Mouse (Mus musculus): ENCODE measurements around the gene Dnajc11. TPM values are rescaled to one million over a fixed set of nuclear protein-coding genes. Genes with fewer than 3 reads are reported as not detected.

The Dnajc11 gene
- polyA plus RNA-seq, 1 experiment from 2014 or later = 62.4 TPM

DNA sequence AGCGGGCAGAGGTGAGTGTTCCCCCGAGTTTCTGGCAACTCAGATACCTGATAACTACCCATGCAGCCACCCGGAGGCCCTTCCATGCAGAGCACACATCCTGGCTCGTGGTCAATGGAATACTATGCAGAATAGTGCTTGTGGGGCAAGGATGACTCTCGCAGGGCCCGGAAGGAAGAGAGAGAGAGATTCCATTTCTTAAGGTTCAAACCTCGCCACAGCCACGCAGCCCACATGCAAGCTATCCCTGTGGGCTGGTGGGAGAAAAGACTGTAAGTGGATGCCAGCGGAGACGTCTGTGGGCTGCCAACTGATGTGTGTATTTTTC lies 54.5 kb downstream of the Dnajc11 start:
- peak overlapping the region; percentile 86 for H3K27ac ChIP-seq (ENCODE audit: low read length)
- H3K27me3 ChIP-seq (ENCODE audit: control insufficient read depth, insufficient read depth, low read length) = no peaks in the 10 kb centered on the region
- WGBS = 22% methylated on average over 10 of the region's 10 CpGs
- H3K36me3 ChIP-seq (ENCODE audit: control insufficient read depth, insufficient read depth, low read length) = peaks cover 15% of the 10 kb centered on the region
- peaks cover 23% of the 10 kb centered on the region for H3K4me1 ChIP-seq (ENCODE audit: control insufficient read depth, insufficient read depth, low read length)
- H3K9ac ChIP-seq (ENCODE audit: low read length) = peak overlapping the region; percentile 94
- ATAC-seq (ENCODE audit: insufficient read depth, low FRiP score) = no peak
- H3K9me3 ChIP-seq (replicated peaks; ENCODE audit: control insufficient read depth, low read length) = no peaks in the 10 kb centered on the region
- peak overlapping the region; percentile 84 for H3K4me3 ChIP-seq (replicated peaks; ENCODE audit: low read length)
- H3K4me2 ChIP-seq (ENCODE audit: low read depth, low read length) = peak overlapping the region; percentile 67

DNA sequence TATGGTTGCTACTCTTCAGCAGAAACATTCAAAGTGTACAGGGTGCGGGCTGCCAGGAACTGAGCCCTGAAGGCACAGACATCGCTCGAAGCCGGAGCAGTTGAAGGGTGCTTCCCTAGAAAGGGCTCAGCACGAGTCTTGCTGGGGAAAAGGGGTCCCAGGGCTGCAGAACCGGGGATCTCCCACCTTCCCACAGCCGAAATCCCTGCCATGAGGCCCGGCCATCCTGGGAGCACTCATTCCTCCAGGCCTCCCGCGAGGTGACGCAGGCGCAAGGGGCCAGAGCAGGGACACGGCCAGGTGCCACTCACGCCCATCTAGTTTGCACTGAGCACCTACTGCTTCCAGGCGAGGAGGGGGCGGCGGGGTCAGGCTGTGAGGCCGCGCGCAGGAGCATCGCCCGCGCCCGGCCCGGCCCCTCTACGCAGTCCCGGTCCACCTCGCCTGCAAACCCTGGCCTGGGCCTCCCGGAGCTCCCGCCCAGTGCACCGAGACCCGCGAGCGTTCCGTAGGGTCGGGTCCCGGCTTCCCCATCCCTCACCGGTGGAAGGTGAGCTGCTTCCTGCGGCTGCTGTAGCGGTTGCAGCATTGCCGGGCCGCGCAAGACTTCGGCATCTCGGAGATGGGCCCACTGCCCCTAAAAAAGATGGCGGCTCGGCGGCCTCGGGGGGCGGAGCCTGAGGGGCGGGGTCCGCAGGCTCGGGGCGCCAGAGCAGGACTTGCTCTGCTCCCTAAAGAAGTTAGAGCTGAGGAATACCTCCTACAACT lies 55.0 kb downstream of the Dnajc11 start, which contains the start of gene Thap3:
TSS of gene Thap3 (minus strand) at position 656 of the 768 bp plus-strand sequence.
- H3K4me1 ChIP-seq (ENCODE audit: control insufficient read depth, insufficient read depth, low read length) = peaks cover 26% of the 10 kb centered on the region
- ATAC-seq (ENCODE audit: insufficient read depth, low FRiP score) = peak; percentile 82
- peak within 1 kb of the TSS; percentile 94 for H3K9ac ChIP-seq (ENCODE audit: low read length)
- H3K27ac ChIP-seq (ENCODE audit: low read length) = peak within 1 kb of the TSS; percentile 86
- peak within 1 kb of the TSS; percentile 84 for H3K4me3 ChIP-seq (replicated peaks; ENCODE audit: low read length)
- WGBS = under 1% methylated on average over 54 of the region's 54 CpGs
- H3K9me3 ChIP-seq (replicated peaks; ENCODE audit: control insufficient read depth, low read length) = no peaks in the 10 kb centered on the region
- H3K27me3 ChIP-seq (ENCODE audit: control insufficient read depth, insufficient read depth, low read length) = no peaks in the 10 kb centered on the region
- H3K36me3 ChIP-seq (ENCODE audit: control insufficient read depth, insufficient read depth, low read length) = peaks cover 15% of the 10 kb centered on the region; the same call in 1 of the 2 replicates
- H3K4me2 ChIP-seq (ENCODE audit: low read depth, low read length) = peak within 1 kb of the TSS; percentile 67

DNA sequence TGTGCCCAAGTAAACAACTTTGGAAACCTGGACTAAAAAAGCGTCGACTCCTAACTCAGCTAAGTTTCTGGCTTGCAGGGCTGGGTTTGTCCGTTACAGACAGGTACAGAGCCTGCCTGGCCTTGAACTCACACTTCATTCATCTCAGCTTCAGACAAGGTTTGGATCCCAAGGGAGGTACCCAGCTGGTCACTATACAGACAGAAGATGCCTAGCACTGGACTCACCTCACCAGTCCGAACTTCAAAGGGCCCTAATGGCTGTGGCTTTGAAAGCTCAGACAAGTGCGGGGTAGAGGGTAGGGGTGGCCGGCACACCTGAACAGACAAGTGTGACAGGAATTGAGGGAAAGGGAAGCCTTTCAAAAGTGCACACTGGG lies 55.6 kb downstream of the Dnajc11 start:
- Histone ChIP-seq H3K27me3 (ENCODE audit: control insufficient read depth, insufficient read depth, low read length) (no peaks in the 10 kb centered on the region), H3K27ac (ENCODE audit: low read length) (peak overlapping the region; percentile 86), H3K36me3 (ENCODE audit: control insufficient read depth, insufficient read depth, low read length) (peaks cover 15% of the 10 kb centered on the region; the same call in 1 of the 2 replicates), H3K4me2 (ENCODE audit: low read depth, low read length) (peak overlapping the region; percentile 67), H3K9me3 (replicated peaks; ENCODE audit: control insufficient read depth, low read length) (no peaks in the 10 kb centered on the region), H3K4me3 (replicated peaks; ENCODE audit: low read length) (peak overlapping the region; percentile 84), H3K4me1 (ENCODE audit: control insufficient read depth, insufficient read depth, low read length) (peaks cover 32% of the 10 kb centered on the region), H3K9ac (ENCODE audit: low read length) (peak overlapping the region; percentile 94; the same call in 1 of the 2 replicates)
- 27% methylated on average over 6 of the region's 6 CpGs for WGBS
- ATAC-seq (ENCODE audit: insufficient read depth, low FRiP score) = no peak; the same call in 1 of the 2 replicates

DNA sequence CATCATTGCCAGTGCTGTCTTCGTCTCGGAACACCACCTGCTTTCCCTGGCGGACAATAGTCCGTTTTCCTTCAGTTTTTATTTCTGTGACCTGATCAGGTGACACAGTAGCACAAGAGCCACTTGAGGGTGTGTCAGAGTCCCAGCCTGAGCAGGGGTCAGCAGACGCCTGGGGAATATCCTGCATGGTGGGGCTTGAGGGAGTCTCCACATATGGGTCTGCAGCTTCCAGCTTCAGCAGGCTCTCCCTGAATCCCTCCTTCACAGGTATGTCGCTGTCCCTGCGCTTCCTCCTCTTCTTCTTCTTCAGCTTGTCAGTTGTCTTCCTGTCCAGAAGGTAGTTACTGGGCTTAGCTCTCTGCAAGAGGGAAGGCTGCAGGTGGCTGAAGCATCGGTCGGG lies 58.6 kb downstream of the Dnajc11 start:
- ATAC-seq (ENCODE audit: insufficient read depth, low FRiP score) = no peak
- no peaks in the 10 kb centered on the region for H3K9me3 ChIP-seq (replicated peaks; ENCODE audit: control insufficient read depth, low read length)
- H3K27me3 ChIP-seq (ENCODE audit: control insufficient read depth, insufficient read depth, low read length) = no peaks in the 10 kb centered on the region
- no peak overlapping the region for H3K27ac ChIP-seq (ENCODE audit: low read length)
- H3K4me2 ChIP-seq (ENCODE audit: low read depth, low read length) = no peak overlapping the region
- WGBS = 86% methylated on average over 9 of the region's 9 CpGs
- H3K36me3 ChIP-seq (ENCODE audit: control insufficient read depth, insufficient read depth, low read length) = peaks cover 15% of the 10 kb centered on the region; the same call in 1 of the 2 replicates
- no peak overlapping the region for H3K4me3 ChIP-seq (replicated peaks; ENCODE audit: low read length)
- peaks cover 26% of the 10 kb centered on the region for H3K4me1 ChIP-seq (ENCODE audit: control insufficient read depth, insufficient read depth, low read length)
- no peak overlapping the region for H3K9ac ChIP-seq (ENCODE audit: low read length)

DNA sequence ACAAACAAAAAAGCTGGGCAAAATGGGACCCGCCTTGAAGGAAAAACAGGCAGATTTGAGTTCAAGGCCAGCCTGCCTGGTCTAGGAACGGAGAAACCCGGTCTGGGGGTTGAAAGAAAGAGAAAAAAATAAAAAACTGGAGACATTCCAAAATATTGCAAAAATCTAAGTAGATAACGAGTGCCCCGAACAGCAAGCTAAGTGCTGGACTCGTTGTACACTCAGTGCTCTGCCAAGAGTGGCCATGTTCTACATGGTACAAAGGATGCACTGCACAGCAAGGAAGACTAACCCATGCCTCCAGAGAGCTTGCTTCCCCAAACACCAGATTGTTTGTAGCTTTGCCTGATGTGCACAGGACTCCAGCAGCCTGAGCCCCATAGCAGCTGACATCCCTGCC lies 59.5 kb downstream of the Dnajc11 start:
- no peak overlapping the region for H3K4me2 ChIP-seq (ENCODE audit: low read depth, low read length)
- H3K27ac ChIP-seq (ENCODE audit: low read length) = no peak overlapping the region
- no peak overlapping the region for H3K4me3 ChIP-seq (replicated peaks; ENCODE audit: low read length)
- no peaks in the 10 kb centered on the region for H3K9me3 ChIP-seq (replicated peaks; ENCODE audit: control insufficient read depth, low read length)
- WGBS = 70% methylated on average over 6 of the region's 6 CpGs
- H3K36me3 ChIP-seq (ENCODE audit: control insufficient read depth, insufficient read depth, low read length) = peaks cover 15% of the 10 kb centered on the region; the same call in 1 of the 2 replicates
- no peak for ATAC-seq (ENCODE audit: insufficient read depth, low FRiP score)
- no peak overlapping the region for H3K9ac ChIP-seq (ENCODE audit: low read length)
- peaks cover 25% of the 10 kb centered on the region for H3K4me1 ChIP-seq (ENCODE audit: control insufficient read depth, insufficient read depth, low read length)
- no peaks in the 10 kb centered on the region for H3K27me3 ChIP-seq (ENCODE audit: control insufficient read depth, insufficient read depth, low read length)

DNA sequence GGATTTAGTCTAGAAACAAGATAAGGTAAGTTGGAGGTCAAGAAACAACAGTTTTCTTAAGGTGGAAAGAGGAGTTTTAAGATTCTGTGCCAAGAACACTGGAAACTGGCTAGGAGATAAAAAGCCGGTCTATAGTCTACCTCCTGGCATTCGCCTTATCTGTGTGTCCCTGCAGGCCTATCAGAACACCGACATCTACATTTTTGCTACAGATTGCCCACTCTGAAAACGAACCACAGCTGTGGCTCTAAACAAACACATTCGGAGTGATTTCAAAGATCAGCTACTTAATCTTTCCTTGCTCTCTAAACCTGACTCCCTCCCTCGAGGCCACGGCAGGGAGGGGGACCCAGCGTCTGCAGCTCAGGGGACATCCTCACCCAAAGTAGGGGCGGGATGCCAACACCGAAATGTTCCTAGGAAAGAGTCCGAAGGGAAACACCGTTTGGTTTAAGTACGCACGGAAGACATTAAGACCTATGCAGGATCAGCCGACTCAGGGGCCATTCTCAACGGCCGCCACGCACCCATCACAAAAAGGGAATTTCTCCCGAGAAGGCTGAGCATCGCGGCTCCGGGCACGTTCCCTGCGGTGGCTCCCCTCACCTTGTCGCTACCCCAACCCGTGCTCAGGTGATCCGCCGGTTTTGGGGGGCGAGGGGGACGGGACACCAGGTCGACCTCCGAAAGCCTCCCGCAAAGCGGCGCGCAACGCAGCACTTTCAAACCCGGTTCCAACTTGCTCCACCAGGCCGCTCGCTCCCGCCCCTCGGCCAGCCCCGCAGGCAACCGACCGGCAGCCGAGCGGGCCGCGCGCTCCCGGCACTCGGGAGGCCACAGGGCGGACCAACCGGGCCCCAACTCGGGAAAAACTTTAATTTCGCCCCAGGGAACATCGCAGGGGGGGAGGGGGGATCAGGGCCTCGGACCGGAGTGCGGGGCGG lies 61.0 kb downstream of the Dnajc11 start:
- WGBS = 2% methylated on average over 60 of the region's 61 CpGs
- Histone ChIP-seq H3K36me3 (ENCODE audit: control insufficient read depth, insufficient read depth, low read length) (peaks cover 15% of the 10 kb centered on the region; the same call in 1 of the 2 replicates), H3K27ac (ENCODE audit: low read length) (peak overlapping the region; percentile 87), H3K4me2 (ENCODE audit: low read depth, low read length) (peak overlapping the region; percentile 86), H3K4me1 (ENCODE audit: control insufficient read depth, insufficient read depth, low read length) (peaks cover 20% of the 10 kb centered on the region), H3K9ac (ENCODE audit: low read length) (peak overlapping the region; percentile 98), H3K9me3 (replicated peaks; ENCODE audit: control insufficient read depth, low read length) (no peaks in the 10 kb centered on the region), H3K27me3 (ENCODE audit: control insufficient read depth, insufficient read depth, low read length) (no peaks in the 10 kb centered on the region), H3K4me3 (replicated peaks; ENCODE audit: low read length) (peak overlapping the region; percentile 99)
- no peak for ATAC-seq (ENCODE audit: insufficient read depth, low FRiP score)

DNA sequence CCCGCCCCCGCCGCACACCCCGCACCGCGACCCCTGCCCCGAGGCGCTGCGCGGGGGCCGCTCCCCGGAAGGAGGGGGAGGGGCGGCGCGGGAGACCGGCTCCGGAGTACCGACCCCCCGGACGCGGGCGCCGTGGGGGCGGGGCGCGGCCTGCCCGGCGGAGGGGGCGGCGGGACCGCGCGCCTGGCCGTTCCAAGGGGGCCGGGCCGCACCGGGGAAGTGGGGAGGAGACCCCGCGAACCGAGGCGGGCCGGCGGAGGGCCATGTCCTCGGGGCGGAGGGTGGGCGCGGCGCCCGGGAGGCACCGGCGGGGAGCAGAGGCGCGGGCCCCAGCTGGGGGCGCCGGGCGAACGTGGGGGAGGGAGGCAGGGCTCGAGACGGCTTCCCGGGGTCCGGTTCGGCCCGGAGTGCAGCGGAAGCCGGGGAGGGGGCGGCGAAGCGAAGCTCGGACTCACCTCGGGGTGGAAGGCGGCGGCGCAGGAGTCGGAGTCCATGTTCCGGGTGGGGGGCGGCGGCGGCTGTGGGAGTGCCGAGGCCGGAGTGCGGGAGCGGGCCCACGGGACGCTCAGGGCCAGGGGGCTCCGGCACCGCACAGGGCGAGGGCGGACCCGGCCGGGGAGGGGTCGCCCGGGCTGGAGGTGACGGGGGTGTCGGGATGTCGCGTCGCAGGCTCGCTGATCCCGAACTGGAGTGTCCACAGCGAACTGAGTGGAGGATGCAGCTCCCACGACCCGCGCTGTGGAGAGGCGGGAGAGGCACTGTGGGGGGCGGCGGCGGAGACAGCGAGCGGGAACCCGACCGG lies 62.1 kb downstream of the Dnajc11 start:
- Histone ChIP-seq H3K9ac (ENCODE audit: low read length) (peak overlapping the region; percentile 98), H3K4me2 (ENCODE audit: low read depth, low read length) (peak overlapping the region; percentile 86), H3K9me3 (replicated peaks; ENCODE audit: control insufficient read depth, low read length) (no peaks in the 10 kb centered on the region), H3K36me3 (ENCODE audit: control insufficient read depth, insufficient read depth, low read length) (peaks cover 11% of the 10 kb centered on the region; the same call in 1 of the 2 replicates), H3K27ac (ENCODE audit: low read length) (peak overlapping the region; percentile 87), H3K4me1 (ENCODE audit: control insufficient read depth, insufficient read depth, low read length) (peaks cover 20% of the 10 kb centered on the region), H3K27me3 (ENCODE audit: control insufficient read depth, insufficient read depth, low read length) (no peaks in the 10 kb centered on the region), H3K4me3 (replicated peaks; ENCODE audit: low read length) (peak overlapping the region; percentile 99)
- peak; percentile 29 for ATAC-seq (ENCODE audit: insufficient read depth, low FRiP score)
- WGBS = under 1% methylated on average over 65 of the region's 111 CpGs

DNA sequence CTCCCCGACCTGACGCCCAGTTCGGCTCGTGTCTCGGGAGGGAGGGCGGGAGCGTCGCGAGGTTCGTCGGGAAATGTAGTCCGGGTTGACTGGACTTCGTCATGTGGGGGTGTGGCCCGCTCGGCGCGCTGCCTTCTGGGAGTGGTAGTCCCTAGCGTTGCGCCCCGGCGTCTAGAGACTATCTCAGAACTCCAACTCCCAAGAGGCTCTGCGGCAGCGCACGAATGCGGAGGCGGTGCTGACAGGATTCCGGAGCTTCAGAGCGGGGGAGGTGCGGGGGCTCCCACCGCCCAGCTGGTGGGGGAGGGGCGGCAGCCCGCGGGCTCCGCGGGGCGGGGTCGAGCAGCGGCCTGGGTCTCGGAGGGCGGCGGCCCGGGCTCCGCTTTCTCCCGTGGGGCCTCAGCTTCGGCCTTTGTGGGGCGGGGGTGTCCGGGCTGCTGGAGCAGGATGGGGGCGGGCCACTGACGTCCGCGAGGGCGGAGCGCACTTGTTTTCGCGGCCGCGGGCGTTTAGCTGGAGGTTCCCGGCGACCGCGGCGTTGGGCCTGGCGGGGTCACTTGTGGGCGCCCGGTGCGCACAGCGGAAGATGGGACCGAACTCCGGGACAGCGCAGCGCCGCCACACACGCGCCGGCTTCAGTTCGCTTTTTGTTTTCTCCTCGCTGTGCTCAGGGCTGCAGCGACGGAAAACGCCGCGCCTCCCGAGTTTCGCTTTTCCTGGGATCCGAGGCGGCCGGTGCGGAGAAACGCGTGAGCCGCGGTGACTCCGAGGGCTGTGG lies 62.9 kb downstream of the Dnajc11 start, which contains the start of gene Phf13:
TSS of gene Phf13 (minus strand) at position 86 of the 778 bp plus-strand sequence.
- Histone ChIP-seq H3K36me3 (ENCODE audit: control insufficient read depth, insufficient read depth, low read length) (0 out of 2 replicates have a peak, but pooled peaks cover 7% of the 10 kb centered on the region), H3K9me3 (replicated peaks; ENCODE audit: control insufficient read depth, low read length) (no peaks in the 10 kb centered on the region), H3K9ac (ENCODE audit: low read length) (peak within 1 kb of the TSS; percentile 98), H3K27ac (ENCODE audit: low read length) (peak within 1 kb of the TSS; percentile 90), H3K4me3 (replicated peaks; ENCODE audit: low read length) (peak within 1 kb of the TSS; percentile 99), H3K4me2 (ENCODE audit: low read depth, low read length) (peak within 1 kb of the TSS; percentile 86), H3K4me1 (ENCODE audit: control insufficient read depth, insufficient read depth, low read length) (peaks cover 20% of the 10 kb centered on the region), H3K27me3 (ENCODE audit: control insufficient read depth, insufficient read depth, low read length) (no peaks in the 10 kb centered on the region)
- under 1% methylated on average over 93 of the region's 94 CpGs for WGBS
- ATAC-seq (ENCODE audit: insufficient read depth, low FRiP score) = peak; percentile 97
